Mouse (Mus musculus) forebrain, embryonic 10.5 days (tissue): ENCODE results near the gene Tomm70a. TPM values are rescaled to one million over a fixed set of nuclear protein-coding genes. Genes with fewer than 3 reads are reported as not detected.
"Not testable (repeated sequence)": the region's sequence is repeated elsewhere in the genome, so short reads cannot be mapped to it uniquely, and the experiment has no call there.

Experiments
- DNase-seq: peaks from one replicate; pipeline ENCODE4 v3.0.0-alpha.2; 2017; ENCODE audit warnings: low spot score; ENCODE audit errors: extremely low spot score
- H3K27ac ChIP-seq: fragments of 300-500 bp; sonication (generic); 2 replicates; pipeline ENCODE4 v1.5.1; 2016; ENCODE audit warnings: mild to moderate bottlenecking
- H3K27me3 ChIP-seq: fragments of 300-500 bp; sonication (generic); 2 replicates; pipeline ENCODE4 v1.6.1; 2016; ENCODE audit warnings: mild to moderate bottlenecking; ENCODE audit not compliant: poor library complexity, severe bottlenecking
- H3K36me3 ChIP-seq: fragments of 300-500 bp; sonication (generic); replicated peaks from 2 replicates; pipeline ENCODE4 v1.6.1; 2016; ENCODE audit warnings: mild to moderate bottlenecking, moderate library complexity
- H3K4me1 ChIP-seq: fragments of 300-500 bp; sonication (generic); 2 replicates; pipeline ENCODE4 v1.6.1; 2016
- H3K4me3 ChIP-seq: fragments of 300-500 bp; sonication (generic); 2 replicates; pipeline ENCODE4 v1.5.1; 2016; ENCODE audit warnings: mild to moderate bottlenecking, moderate library complexity
- H3K9me3 ChIP-seq: fragments of 300-500 bp; sonication (generic); 2 replicates; pipeline ENCODE4 v1.6.1; 2016; ENCODE audit warnings: mild to moderate bottlenecking, moderate library complexity
- WGBS: fragments of 180-500 bp; shearing (Covaris S2); methylation state at CpG from one replicate; pipeline ENCODE4 v1.1.7; 2016; 5-methylcytosine and 5-hydroxymethylcytosine counted together
- polyA plus RNA-seq: library from polyadenylated mRNA; unstranded; fragments of >200 nt; fragmentation: Nextera tagmentation; extraction: Ambion mirVana; gene quantifications from 2 replicates; pipeline ENCODE4 v1.2.1, GENCODE M21; 2016

Gene Tomm70a
- polyA plus RNA-seq, 1 experiment from 2014 or later, result 50.2 TPM

DNA sequence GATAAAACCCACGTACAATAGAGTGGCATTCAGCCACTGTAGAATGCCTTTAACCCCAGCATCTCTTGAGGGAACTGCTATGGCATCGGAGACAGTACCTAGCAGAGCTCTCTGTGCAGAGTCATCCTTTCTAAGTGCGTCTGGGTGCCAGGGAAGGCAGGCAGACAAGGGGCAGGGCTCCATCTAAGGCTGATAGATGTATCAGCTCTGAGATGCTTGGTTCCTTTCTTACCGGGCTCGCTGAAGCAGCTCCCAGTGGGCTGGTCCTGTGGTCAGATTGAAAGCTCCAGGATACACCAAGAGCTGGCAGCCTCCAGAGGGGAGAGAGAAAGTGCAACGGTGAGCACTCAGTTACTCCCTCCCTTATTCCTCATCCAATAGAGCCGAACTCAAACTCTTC is 38.3 kb downstream of the Tomm70a start:
- H3K9me3 ChIP-seq, result no peaks in the 10 kb centered on the region
- no peak overlapping the region for H3K27ac ChIP-seq
- no peaks in the 10 kb centered on the region for H3K27me3 ChIP-seq
- H3K36me3 ChIP-seq, result peaks cover 68% of the 10 kb centered on the region
- no peak for DNase-seq
- H3K4me3 ChIP-seq, result no peak overlapping the region
- WGBS, result 74% methylated on average over 7 of the region's 7 CpGs
- no peaks in the 10 kb centered on the region for H3K4me1 ChIP-seq

DNA sequence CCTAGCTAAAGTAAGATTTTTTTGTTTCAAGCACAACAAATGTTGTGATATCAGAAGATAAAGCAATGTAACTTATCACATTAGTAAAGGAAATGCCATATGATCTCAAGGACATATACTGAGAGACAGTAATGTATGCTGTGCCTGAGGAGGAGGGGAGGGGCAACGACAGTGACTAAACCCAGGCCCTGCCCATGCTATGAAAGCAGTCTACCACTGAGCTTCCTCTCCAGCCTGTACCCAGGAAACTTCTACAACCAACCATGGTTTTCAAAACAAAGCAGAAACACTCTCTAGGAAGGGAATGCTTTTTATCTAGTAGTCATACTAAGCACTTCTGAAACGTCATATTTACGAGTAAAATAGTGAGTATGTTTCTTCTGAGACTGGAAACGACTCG is 41.3 kb downstream of the Tomm70a start:
- H3K4me3 ChIP-seq, result no peak overlapping the region
- peaks cover 10% of the 10 kb centered on the region for H3K4me1 ChIP-seq
- H3K36me3 ChIP-seq, result peaks cover 41% of the 10 kb centered on the region
- H3K27me3 ChIP-seq, result no peaks in the 10 kb centered on the region
- 89% methylated on average over 5 of the region's 5 CpGs for WGBS
- no peaks in the 10 kb centered on the region for H3K9me3 ChIP-seq
- DNase-seq, result no peak
- H3K27ac ChIP-seq, result no peak overlapping the region

DNA sequence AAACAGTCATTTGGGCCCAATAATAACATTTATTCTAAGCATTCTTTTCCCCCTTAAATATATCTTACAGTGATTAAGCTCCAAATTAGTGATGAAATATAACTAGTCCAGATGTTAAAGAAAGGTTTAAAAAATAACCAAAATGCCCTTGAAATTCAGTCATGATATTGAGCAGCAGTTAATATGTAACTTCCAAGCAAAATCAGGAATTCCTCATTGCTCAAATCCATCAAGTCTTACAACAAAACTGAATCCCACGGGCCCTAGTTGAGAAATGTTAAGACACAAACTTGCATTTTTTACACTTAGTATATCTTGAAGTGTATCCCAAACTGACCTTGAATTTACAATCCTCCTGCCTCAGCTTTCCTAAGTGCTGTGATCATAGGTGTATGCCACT is 42.2 kb downstream of the Tomm70a start:
- 88% methylated on average over 1 of the region's 1 CpGs for WGBS

DNA sequence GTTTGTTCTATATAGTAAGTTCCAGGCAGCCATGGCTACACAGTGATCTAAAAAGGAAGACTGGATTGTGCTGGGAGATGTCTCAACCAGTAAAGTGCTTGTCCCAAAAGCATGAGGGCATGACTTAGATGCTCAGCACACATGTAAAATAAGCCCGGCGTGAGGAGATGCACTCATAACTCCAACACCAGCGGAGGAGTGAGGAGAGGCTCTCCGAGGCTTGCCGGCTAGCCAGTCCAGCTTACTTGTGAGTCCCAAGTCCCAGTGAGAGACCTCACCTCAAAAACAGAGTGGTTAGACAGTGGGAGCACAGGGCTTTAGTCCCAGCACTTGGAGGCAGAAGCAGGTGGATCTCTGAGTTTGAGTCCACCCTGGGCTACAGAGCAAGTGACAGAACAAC is 43.7 kb downstream of the Tomm70a start:
- no peak overlapping the region for H3K27ac ChIP-seq
- peaks cover 19% of the 10 kb centered on the region for H3K4me1 ChIP-seq
- no peaks in the 10 kb centered on the region for H3K27me3 ChIP-seq
- DNase-seq, result no peak
- no peak overlapping the region for H3K4me3 ChIP-seq
- H3K9me3 ChIP-seq, result no peaks in the 10 kb centered on the region
- peaks cover 22% of the 10 kb centered on the region for H3K36me3 ChIP-seq
- WGBS, result 97% methylated on average over 5 of the region's 5 CpGs

More for the DNA sequence above, 42.2 kb downstream of the Tomm70a start:
- no peak for DNase-seq
- Histone ChIP-seq H3K4me1 (peaks cover 19% of the 10 kb centered on the region), H3K4me3 (no peak overlapping the region), H3K9me3 (no peaks in the 10 kb centered on the region), H3K27ac (no peak overlapping the region), H3K36me3 (peaks cover 33% of the 10 kb centered on the region), H3K27me3 (no peaks in the 10 kb centered on the region)

DNA sequence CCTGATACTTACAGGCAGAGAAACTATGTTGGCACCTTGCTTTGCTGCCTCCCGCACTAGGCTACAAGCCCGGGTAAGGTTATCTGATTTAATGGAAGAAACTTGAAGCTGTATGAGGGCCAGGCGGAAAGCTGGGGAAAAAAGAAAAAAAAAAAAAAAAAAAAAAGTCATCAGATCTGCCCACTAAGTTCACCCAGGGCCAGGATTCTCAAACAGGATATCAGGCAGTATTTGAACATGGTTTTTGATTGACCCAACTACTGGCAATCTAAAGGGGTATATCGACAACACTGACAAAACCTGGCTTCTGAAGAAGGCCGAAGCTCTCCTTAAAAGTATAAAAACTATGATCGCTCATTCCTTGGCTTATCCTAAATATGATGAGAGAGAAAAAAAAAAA is 44.6 kb downstream of the Tomm70a start:
- H3K27ac ChIP-seq, result no peak overlapping the region; the same call in 1 of the 2 replicates
- peak overlapping the region; percentile 79 for H3K4me3 ChIP-seq
- DNase-seq, result no peak
- no peaks in the 10 kb centered on the region for H3K9me3 ChIP-seq
- 88% methylated on average over 6 of the region's 6 CpGs for WGBS
- H3K36me3 ChIP-seq, result peaks cover 16% of the 10 kb centered on the region
- H3K4me1 ChIP-seq, result peaks cover 19% of the 10 kb centered on the region
- H3K27me3 ChIP-seq, result no peaks in the 10 kb centered on the region

DNA sequence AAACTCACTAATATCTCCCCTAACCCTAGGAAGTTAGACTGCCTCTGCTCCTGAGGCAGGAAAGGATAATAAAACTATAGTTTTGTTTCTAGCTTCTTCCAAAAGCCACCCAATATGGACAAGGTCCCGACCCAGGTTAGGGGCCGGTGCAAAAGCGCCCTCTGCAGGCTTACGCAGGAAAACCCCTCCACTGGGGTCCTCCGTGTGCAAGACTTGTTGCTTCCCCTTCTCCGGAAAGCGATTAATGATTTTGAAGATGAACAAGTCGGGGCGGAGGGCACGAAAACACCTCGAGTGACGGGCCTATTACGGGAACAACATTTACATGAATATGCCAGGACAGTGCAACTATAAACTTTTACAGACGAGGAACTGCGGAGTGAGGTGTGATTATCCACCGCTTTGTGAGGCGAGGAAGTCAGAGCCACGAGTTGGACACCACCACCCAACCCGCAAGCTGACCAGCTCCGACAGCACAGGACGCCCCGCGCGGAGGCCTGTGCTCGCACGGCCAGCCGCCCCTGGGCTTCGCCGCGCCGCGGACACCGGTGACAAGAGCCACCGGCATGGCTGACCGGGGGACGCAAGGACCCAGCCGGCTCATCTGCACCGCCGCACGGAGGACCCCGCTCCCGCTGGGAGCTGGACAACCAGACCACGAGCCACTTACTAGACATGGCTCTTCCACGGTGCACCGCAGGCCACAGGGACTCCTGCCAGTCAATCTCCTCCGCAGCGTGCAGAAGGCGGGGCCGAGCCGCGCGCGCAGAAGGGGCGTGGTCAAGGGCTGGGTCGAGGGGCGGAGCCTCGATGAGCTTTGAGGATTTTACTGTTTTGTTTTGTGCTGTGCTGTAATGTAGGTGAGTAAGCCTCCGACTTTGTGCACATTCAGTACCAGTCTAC is 45.4 kb downstream of the Tomm70a start, which contains the start of gene Nit2:
Gene Nit2 (minus strand): TSS at position 731 of the 903 bp plus-strand sequence.
- H3K4me1 ChIP-seq, result peaks cover 19% of the 10 kb centered on the region
- peak within 1 kb of the TSS; percentile 79 for H3K4me3 ChIP-seq
- no peaks in the 10 kb centered on the region for H3K9me3 ChIP-seq
- peak within 1 kb of the TSS; percentile 91 for H3K27ac ChIP-seq
- under 1% methylated on average over 58 of the region's 58 CpGs for WGBS
- DNase-seq, result peak; percentile 94
- peaks cover 14% of the 10 kb centered on the region for H3K36me3 ChIP-seq
- no peaks in the 10 kb centered on the region for H3K27me3 ChIP-seq

DNA sequence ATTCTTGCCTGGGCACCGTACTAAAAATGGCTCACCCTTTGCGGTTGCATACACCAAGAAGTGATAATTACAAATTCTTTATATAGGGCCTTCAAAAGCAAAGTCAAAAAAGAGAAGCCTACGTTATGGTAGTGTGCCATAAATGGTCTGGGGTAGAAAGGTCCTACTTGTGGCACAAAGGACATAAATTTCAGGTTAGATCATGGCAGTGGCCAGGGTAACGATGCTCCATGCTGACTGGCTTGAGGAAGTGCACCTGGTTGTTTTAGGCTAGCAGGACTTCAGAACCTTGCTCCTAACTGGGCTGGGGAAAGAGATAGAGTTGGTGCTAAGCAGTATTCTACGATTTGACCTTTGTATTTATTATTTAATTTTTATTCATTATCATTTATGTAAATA is 46.0 kb downstream of the Tomm70a start:
- peak overlapping the region; percentile 91 for H3K27ac ChIP-seq
- no peak for DNase-seq
- H3K36me3 ChIP-seq, result peaks cover 19% of the 10 kb centered on the region
- H3K4me1 ChIP-seq, result peaks cover 19% of the 10 kb centered on the region
- H3K9me3 ChIP-seq, result no peaks in the 10 kb centered on the region
- 41% methylated on average over 5 of the region's 5 CpGs for WGBS
- no peaks in the 10 kb centered on the region for H3K27me3 ChIP-seq
- H3K4me3 ChIP-seq, result peak overlapping the region; percentile 79

DNA sequence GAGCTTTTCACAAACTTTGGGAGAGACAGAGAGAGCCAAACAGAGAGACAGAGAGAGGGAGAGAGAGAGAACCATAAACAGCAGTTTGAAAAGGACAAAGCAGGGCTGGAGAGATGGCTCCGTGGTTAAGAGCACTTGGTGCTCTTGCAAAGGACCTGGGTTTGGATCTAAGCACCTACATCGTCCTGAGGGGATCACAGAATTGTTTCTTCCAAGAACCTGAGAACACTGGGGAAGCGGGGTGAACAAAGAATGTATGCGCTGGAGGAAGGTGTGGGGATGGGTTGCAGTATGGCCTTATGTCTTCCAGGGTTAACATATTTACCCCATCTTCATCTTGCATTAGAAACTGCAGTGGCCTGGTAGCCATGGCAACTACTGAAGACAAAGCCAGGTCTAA is 46.7 kb downstream of the Tomm70a start:
- Histone ChIP-seq H3K36me3 (peaks cover 19% of the 10 kb centered on the region), H3K27ac (no peak overlapping the region), H3K9me3 (no peaks in the 10 kb centered on the region), H3K27me3 (no peaks in the 10 kb centered on the region), H3K4me3 (no peak overlapping the region), H3K4me1 (peaks cover 19% of the 10 kb centered on the region)
- 52% methylated on average over 4 of the region's 4 CpGs for WGBS
- no peak for DNase-seq

DNA sequence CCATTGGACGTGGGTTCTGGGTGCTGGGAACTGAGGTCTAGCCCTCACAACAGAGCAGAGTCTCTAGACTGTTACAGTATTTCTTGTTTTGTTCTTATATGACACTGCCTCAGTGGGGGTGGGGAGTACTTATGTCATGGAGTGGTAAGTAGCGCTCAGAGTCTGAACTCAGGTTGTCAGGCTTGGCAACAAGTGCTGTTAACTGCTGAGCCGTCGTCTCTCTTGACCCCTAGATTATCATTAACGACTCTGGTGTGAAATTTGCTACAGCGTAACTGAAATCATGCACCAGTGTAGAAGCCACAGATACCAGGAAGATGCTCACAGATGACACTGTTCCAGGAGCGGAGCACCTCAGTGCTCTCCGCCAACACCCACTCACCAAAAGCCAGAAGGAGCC is 49.7 kb downstream of the Tomm70a start:
- H3K27me3 ChIP-seq, result no peaks in the 10 kb centered on the region
- H3K27ac ChIP-seq, result no peak overlapping the region
- WGBS, result 95% methylated on average over 8 of the region's 8 CpGs
- peaks cover 23% of the 10 kb centered on the region for H3K4me1 ChIP-seq
- no peaks in the 10 kb centered on the region for H3K9me3 ChIP-seq
- H3K4me3 ChIP-seq, result no peak overlapping the region
- no peak for DNase-seq
- H3K36me3 ChIP-seq, result peaks cover 21% of the 10 kb centered on the region

DNA sequence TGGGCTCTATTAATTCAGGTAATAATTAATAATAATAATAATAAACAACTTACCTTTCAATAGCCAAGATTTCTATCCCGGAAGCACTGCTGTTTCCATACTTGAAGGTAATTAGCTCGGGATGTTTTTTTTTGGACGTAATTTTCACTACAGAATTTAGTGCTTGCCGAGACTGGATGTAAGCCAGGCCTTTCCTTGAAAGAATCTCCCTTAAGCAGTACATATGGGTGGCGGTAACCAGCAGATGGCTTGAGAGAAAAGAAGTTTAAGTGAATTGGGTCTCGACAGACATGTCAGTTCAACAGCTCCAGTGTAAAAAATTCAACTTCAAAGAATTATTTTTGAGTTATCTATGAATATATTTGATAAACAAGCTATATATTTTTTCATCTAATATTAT is 50.1 kb downstream of the Tomm70a start:
- Histone ChIP-seq H3K36me3 (peaks cover 23% of the 10 kb centered on the region), H3K27me3 (no peaks in the 10 kb centered on the region), H3K9me3 (no peaks in the 10 kb centered on the region), H3K27ac (no peak overlapping the region), H3K4me1 (peaks cover 19% of the 10 kb centered on the region), H3K4me3 (no peak overlapping the region)
- 96% methylated on average over 6 of the region's 6 CpGs for WGBS
- no peak for DNase-seq

DNA sequence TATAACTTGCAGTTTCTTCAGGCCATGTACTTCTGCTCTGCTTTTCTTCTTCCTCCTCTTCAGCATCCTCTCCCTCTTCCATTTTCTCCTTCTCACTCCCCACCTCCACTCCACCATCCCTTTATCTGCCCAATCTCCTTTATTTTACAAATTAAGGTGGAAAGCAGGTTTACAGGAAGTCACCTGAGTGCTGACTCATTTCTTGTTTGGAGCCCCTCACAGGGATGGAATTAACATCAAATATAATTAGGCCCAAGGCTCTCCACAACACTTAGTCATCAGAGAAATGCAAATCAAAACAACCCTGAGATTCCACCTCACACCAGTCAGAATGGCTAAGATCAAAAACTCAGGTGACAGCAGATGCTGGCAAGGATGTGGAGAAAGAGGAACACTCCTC is 53.0 kb downstream of the Tomm70a start:
- H3K36me3 ChIP-seq, result peaks cover 27% of the 10 kb centered on the region
- H3K4me3 ChIP-seq, H3K27me3 ChIP-seq, H3K9me3 ChIP-seq, H3K27ac ChIP-seq, DNase-seq, H3K4me1 ChIP-seq: not testable (repeated sequence)

DNA sequence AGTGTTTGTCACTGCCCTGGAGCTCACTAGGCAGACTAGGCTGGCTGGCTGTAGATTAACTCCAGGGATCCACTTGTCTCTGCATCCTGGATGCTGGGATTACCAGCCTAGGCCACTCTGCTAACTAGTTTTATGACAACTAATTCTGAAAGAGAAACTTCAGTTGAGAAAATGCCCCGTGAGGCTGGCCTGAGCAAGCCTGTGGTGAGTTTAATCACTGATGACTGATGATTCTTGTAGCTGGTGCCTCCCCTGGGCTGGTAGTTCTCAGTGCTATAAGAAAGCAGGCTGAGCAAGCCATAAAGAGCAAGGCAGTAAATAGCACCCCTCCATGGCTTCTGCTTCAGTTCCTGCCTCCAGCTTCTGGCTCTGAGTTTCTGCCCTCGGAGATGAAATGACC is 54.2 kb downstream of the Tomm70a start:
- Histone ChIP-seq H3K4me1 (peaks cover 4% of the 10 kb centered on the region; the same call in 1 of the 2 replicates), H3K27me3 (no peaks in the 10 kb centered on the region), H3K4me3 (no peak overlapping the region), H3K36me3 (peaks cover 29% of the 10 kb centered on the region), H3K9me3 (no peaks in the 10 kb centered on the region), H3K27ac (no peak overlapping the region)
- 73% methylated on average over 2 of the region's 2 CpGs for WGBS
- no peak for DNase-seq

DNA sequence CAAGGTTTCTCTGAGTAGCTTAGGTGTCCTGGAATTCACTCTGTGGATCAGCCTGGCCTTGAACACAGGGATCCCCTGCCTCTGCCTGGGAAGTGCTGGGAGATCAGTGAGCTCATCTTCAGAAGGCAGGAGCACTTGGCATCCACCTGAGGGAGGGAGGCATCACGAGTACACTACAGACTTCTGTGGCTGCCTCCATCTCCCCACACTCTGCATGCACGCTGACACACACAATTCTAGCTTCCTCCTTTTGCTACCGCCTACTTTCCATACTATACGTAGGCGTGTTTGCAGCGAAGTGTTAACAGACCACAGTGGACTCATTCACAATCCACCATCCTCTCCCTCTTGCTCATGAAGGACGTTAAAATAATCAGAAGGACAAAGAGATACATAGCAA is 54.8 kb downstream of the Tomm70a start:
- Histone ChIP-seq H3K27ac (no peak overlapping the region), H3K4me1 (peaks cover 4% of the 10 kb centered on the region; the same call in 1 of the 2 replicates), H3K36me3 (peaks cover 28% of the 10 kb centered on the region), H3K27me3 (no peaks in the 10 kb centered on the region), H3K4me3 (no peak overlapping the region), H3K9me3 (no peaks in the 10 kb centered on the region)
- no peak for DNase-seq
- WGBS, result 91% methylated on average over 7 of the region's 7 CpGs
